Mouse (Mus musculus) mammary gland, adult 2 months (tissue): ENCODE data around the gene Gpr15. TPM values are rescaled to one million over a fixed set of nuclear protein-coding genes. Genes with fewer than 3 reads are reported as not detected.

Experiments used
- polyA plus RNA-seq: library from polyadenylated mRNA; depleted of rRNA; stranded (reverse); fragments of >200 nt; gene quantifications from 2 replicates; pipeline ENCODE4 v1.2.3, GENCODE M21; 2012; ENCODE audit warnings: low replicate concordance; rRNA removed

Gpr15 gene
- polyA plus RNA-seq = 0.18 and 0.22 TPM in 2 replicates

DNA sequence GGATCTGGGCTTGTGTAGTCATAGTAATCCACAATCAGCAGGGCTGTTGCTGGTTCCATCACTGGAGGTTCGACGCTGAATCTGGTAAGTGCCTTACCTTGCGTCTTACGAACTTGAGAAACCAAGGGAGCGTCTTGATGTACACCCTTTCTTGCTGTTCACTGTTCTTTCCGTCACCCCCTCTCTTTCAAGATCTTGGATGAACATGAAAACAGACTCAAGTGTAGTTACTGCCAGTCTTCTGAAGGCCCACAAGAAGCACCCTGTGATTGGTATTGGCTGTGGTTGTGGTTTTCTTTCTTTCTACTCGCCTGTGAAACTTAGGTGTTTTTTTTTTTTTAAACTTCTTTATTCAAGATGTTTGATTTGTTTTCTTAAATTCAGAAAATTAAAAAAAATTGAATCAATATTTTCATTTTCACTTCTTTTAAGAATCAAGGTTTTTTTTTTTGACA is at the start of gene Gpr15:
Gene Gpr15 (minus strand): TSS at position 405 of the 455 bp plus-strand sequence.

DNA sequence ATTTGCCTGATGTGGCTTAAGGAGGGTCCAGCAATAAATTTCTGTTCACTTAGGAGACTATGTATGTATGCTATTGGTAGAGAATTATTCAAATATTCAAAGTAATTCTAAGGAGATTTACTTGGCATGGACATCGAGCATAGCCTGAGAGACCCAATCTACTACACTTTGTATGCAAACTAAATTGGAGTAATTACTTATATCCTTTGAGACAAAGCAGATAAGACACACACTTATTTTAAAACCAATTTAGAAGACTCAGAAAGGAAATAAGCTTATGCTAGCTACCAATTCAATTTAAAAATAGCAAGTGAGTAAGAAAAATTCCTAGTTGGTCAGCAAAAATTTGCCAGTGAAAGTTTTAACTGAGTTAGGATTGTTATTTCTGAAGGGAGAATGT is 44.2 kb upstream of the Gpr15 start, which contains the start of gene Olfr172:
Gene Olfr172 (minus strand): TSS at position 101 of the 400 bp plus-strand sequence.

DNA sequence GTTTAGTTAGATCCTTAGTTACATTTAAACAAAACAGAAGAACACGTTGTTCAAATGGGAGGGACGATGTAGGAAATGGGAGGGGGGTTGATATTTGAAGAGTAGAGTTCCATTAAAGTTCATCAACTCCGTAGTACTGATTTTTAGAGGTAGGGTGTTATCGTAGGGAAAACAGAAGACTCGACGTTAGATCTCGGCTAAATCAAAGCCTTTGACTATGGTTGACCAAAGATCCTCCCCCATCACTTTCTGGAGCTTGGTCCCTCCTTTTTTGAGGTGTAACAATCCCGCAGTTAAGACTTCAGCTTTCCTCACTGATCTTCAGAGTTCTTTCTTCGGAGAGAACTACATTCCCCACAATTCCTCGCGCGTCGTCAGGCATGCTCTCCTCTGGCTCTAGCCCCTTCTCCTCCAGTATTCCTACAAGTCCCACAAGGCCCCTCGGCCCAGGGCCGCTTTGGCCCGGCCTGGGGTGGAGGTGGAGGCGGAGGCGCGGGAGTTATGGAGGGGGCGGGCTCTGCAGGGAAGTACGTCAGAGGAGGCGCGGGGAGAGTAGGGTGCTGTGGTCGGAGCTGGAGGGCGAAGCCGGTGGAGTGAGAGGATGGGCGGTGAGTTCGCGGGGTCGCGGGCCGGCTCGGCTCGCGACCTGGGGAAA is 8.7 kb upstream of the Gpr15 start, which contains the start of gene Cldnd1:
Gene Cldnd1 (plus strand): TSS at position 434 of the 655 bp plus-strand sequence.

DNA sequence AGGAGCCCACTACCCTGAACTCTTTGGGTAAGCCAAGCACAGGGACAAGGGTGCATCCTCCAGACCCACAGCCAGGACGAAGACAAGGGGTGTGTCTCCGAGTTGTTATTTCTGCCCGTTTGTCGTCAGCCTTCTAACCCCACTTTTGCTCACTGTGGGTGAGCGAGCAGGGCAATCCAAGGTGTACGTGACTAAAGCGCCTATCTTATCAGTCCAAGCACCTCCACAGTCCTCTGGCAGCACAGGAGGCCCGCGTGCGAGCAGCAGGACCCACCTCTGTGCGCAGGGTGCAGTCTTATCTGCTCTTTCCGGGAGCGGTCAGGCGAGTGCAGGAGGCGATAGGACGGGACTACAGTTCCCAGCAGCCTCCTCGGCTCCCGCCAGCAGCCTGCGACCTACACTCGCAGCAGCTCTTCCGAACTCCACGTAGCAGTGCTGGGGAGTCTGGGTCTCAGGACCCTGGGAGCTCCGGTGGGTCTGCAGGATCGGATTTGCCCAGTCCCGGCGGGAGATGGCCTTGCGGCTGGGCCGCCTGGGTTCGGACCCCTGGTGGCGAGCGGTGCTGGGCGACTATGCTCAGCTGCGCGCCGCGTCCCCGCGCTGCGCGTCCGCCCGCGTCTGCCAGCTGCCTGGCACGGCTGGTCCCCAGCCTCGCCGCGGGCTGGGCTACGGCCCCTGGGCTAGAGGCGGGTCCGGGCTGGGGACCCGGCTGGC is 48.8 kb downstream of the Gpr15 start, which contains the start of gene Cpox:
Gene Cpox (plus strand): TSS at position 376 of the 714 bp plus-strand sequence.

Other genes starting within 250 kb of the Gpr15 start
- 29.2 and 55.9 TPM in 2 replicates for gene St3gal6, start 194.8 kb downstream of the Gpr15 start, polyA plus RNA-seq
- not detected in 2 replicates for gene Gm813, start 102.1 kb downstream of the Gpr15 start, polyA plus RNA-seq
- gene E330017A01Rik, start 80.3 kb downstream of the Gpr15 start, polyA plus RNA-seq = not detected in 2 replicates
- gene Cpox, start 48.8 kb downstream of the Gpr15 start, polyA plus RNA-seq = 8.9 and 12.3 TPM in 2 replicates
- gene Cldnd1, start 8.8 kb upstream of the Gpr15 start, polyA plus RNA-seq = 38.2 and 65.5 TPM in 2 replicates
- gene Olfr172, start 44.1 kb upstream of the Gpr15 start, polyA plus RNA-seq = not detected in 2 replicates
- not detected in 2 replicates for gene Olfr173, start 81.2 kb upstream of the Gpr15 start, polyA plus RNA-seq
- not detected in 2 replicates for gene Olfr175-ps1, start 107.7 kb upstream of the Gpr15 start, polyA plus RNA-seq
- not detected in 2 replicates for gene Olfr177, start 155.7 kb upstream of the Gpr15 start, polyA plus RNA-seq
- not detected in 2 replicates for gene Olfr178, start 173.0 kb upstream of the Gpr15 start, polyA plus RNA-seq
- gene Olfr181, start 209.7 kb upstream of the Gpr15 start, polyA plus RNA-seq = not detected in 2 replicates
- gene Olfr180, start 210.3 kb upstream of the Gpr15 start, polyA plus RNA-seq = not detected in 2 replicates